Mouse (Mus musculus) stomach, postnatal 0 days (tissue): ENCODE data around the gene Trim25. TPM values are rescaled to one million over a fixed set of nuclear protein-coding genes. Genes with fewer than 3 reads are reported as not detected.

Source experiments
- ATAC-seq: fragments of 200-750 bp; cut with Nextera tagmentation; 2 replicates; pipeline ENCODE4 v1.8.0; 2017; ENCODE audit not compliant: low FRiP score, low TSS enrichment
- DNase-seq: peaks from one replicate; pipeline ENCODE4 v3.0.0-alpha.2; 2016; ENCODE audit warnings: low spot score
- H3K27ac ChIP-seq: fragments of 300-500 bp; sonication (generic); replicated peaks from 2 replicates; pipeline ENCODE4 v1.5.1; 2014; ENCODE audit warnings: mild to moderate bottlenecking, control low read depth
- H3K27me3 ChIP-seq: fragments of 300-500 bp; sonication (generic); 2 replicates; pipeline ENCODE4 v1.6.1; 2014; ENCODE audit warnings: low read length; ENCODE audit not compliant: control insufficient read depth, insufficient read depth
- H3K36me3 ChIP-seq: fragments of 300-500 bp; sonication (generic); 2 replicates; pipeline ENCODE4 v1.6.1; 2014; ENCODE audit warnings: low read length, mixed read lengths; ENCODE audit not compliant: control insufficient read depth, insufficient read depth
- H3K4me1 ChIP-seq: fragments of 300-500 bp; sonication (generic); replicated peaks from 2 replicates; pipeline ENCODE4 v1.6.1; 2014; ENCODE audit warnings: antibody characterized with exemption; ENCODE audit not compliant: control insufficient read depth, insufficient read depth
- H3K4me2 ChIP-seq: fragments of 300-500 bp; sonication (generic); replicated peaks from 2 replicates; pipeline ENCODE4 v1.6.1; 2014; ENCODE audit warnings: low read depth, mild to moderate bottlenecking, control low read depth, moderate library complexity
- H3K4me3 ChIP-seq: fragments of 300-500 bp; sonication (generic); 2 replicates; pipeline ENCODE4 v1.5.1; 2014; ENCODE audit warnings: low read depth, low read length, control low read depth
- H3K9ac ChIP-seq: fragments of 300-500 bp; sonication (generic); 2 replicates; pipeline ENCODE4 v1.6.1; 2014; ENCODE audit warnings: mild to moderate bottlenecking, low read length, control low read depth, mixed read lengths
- H3K9me3 ChIP-seq: fragments of 300-500 bp; sonication (generic); 2 replicates; pipeline ENCODE4 v1.6.1; 2016; ENCODE audit warnings: low read length; ENCODE audit not compliant: control insufficient read depth
- CTCF ChIP-seq: IDR thresholded peaks from 2 replicates; pipeline ENCODE4 v1.5.1; 2016; ENCODE audit warnings: antibody characterized with exemption, low read depth, mild to moderate bottlenecking, moderate library complexity
- EP300 ChIP-seq: optimal IDR thresholded peaks from 2 replicates; pipeline ENCODE3; 2016; ENCODE audit warnings: antibody characterized with exemption
- WGBS: fragments of 180-500 bp; shearing (Covaris S2); extraction: QIAGEN DNeasy Blood & Tissue Kit; methylation state at CpG from one replicate; pipeline ENCODE4 v1.1.7; 2014; 5-methylcytosine and 5-hydroxymethylcytosine counted together
- polyA plus RNA-seq: library from polyadenylated mRNA; unstranded; fragments of >200 nt; fragmentation: Nextera tagmentation; extraction: Ambion mirVana; gene quantifications from 2 replicates; pipeline ENCODE4 v1.2.1, GENCODE M21; 2015

Gene Trim25
- polyA plus RNA-seq, 1 experiment from 2014 or later, result 29.5 TPM

DNA sequence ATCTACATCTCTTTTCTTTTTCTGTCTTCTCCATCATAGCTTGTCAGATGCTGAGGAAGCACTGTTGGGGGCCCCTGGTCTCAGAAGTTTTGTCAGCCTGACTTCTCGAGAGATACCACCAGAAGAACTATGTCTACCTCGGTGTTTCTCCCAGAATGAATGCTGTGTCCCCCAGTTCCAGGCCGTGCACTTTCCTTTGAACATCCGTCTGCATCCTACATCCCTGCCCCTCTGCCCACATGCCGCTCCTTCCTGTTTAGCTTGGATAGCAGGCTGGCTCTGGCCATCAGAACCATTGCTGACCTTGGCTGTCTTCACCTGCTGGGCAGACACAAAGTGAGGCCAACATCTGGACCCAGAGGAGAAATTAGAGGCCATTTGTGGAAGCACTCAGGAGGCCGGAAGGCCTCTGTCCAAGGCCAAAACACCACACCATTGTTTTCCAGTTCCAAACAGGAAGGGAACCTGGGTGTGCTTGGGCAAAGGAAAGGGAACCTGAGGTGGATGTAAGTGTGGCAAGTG is 68.2 kb downstream of the Trim25 start:
- H3K9me3 ChIP-seq, result no peaks in the 10 kb centered on the region

DNA sequence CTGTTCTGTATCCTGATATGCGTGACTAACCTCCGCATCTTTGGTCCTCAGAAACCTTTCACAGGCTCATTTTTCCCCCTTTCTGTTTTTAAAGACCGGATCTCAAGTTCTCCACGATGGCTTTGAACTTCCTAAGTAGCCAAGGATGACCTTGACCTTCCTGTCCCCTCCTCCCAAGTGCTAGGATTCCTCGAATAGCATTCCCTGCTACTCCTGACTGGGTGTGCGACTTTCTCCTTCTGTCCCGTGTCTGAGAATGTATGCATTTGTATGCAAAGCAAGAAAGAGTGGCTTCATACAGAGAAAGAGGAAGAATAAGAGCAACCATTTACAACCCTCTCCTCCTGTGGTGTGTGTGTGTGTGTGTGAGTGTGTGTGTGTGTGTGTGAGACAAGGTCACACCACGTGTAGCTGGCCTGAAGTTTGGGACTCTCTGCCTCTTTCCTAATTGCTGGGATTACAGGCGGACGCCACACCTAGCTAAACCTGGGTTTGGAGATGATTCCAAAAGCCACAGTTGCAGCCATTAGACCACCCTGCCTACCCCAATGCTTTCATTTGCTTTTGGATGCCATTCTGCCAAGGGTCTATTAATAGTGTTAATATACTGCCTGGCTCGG is 68.8 kb downstream of the Trim25 start:
- no peak overlapping the region for H3K9ac ChIP-seq
- H3K36me3 ChIP-seq, result no peaks in the 10 kb centered on the region
- no peaks in the 10 kb centered on the region for H3K9me3 ChIP-seq
- H3K4me1 ChIP-seq, result no peaks in the 10 kb centered on the region
- no peak overlapping the region for H3K4me3 ChIP-seq
- DNase-seq (no peak), ATAC-seq (no peak)
- no peaks in the 10 kb centered on the region for H3K27me3 ChIP-seq
- TF ChIP-seq CTCF, result no peak
- TF ChIP-seq EP300, result no peak
- no peak overlapping the region for H3K4me2 ChIP-seq
- WGBS, result 64% methylated on average over 11 of the region's 11 CpGs
- 0 out of 2 replicates have a peak overlapping the region, but pooled peaks have one; percentile 35 for H3K27ac ChIP-seq

More for the DNA sequence above, 68.2 kb downstream of the Trim25 start:
- H3K27me3 ChIP-seq, result no peaks in the 10 kb centered on the region
- WGBS, result 71% methylated on average over 6 of the region's 6 CpGs
- DNase-seq (no peak), ATAC-seq (no peak)
- 0 out of 2 replicates have a peak overlapping the region, but pooled peaks have one; percentile 35 for H3K27ac ChIP-seq
- no peak overlapping the region for H3K9ac ChIP-seq
- TF ChIP-seq EP300, result no peak
- no peak for TF ChIP-seq CTCF
- no peaks in the 10 kb centered on the region for H3K36me3 ChIP-seq
- H3K4me3 ChIP-seq, result no peak overlapping the region
- H3K4me1 ChIP-seq, result no peaks in the 10 kb centered on the region
- no peak overlapping the region for H3K4me2 ChIP-seq

DNA sequence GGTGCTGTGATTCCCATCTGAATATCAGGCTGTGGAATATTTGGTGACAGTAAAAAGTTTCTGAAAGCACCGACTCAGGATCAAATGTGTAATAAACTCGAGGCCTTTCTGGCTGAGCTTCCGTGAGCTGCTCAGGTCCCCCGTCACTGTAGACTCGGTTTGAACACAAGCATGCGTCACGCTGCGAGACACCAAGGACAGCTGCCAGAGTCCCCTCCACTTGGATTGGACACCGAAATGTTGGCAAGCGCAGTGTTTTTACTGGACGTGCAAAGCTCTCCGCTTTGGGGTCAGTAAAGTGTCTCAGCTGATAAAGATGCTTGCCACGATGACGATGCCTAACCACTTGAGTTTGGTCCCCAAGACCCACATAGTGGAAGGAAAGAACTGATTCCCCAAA is 69.5 kb downstream of the Trim25 start:
- Histone ChIP-seq H3K9me3 (no peaks in the 10 kb centered on the region), H3K27me3 (no peaks in the 10 kb centered on the region), H3K4me2 (no peak overlapping the region), H3K36me3 (no peaks in the 10 kb centered on the region), H3K4me3 (no peak overlapping the region), H3K27ac (no peak overlapping the region), H3K9ac (no peak overlapping the region), H3K4me1 (no peaks in the 10 kb centered on the region)
- TF ChIP-seq EP300, result no peak
- no peak for TF ChIP-seq CTCF
- DNase-seq, result no peak
- no peak for ATAC-seq
- 89% methylated on average over 14 of the region's 14 CpGs for WGBS

DNA sequence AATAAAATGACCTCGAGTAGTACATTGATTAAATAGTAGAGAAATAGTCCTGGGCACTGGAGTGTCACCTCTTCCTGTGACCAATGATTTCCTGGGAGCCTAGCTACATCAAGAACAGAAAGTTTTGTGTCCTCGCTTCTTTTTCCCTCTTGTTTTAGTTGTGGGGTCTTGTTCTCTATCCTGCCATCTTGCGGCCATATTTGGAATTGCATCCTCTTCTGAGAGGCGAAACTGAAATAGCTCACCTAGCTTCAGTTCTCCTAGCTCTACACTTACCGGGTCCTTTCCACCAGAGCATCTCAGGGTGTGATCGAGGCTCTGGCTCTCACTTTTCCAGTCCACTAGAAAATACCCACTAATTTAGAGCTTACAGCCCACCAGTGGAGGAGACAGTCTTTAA is 70.1 kb downstream of the Trim25 start:
- ATAC-seq (no peak), DNase-seq (peak; percentile 57)
- Histone ChIP-seq H3K9me3 (no peaks in the 10 kb centered on the region), H3K27ac (no peak overlapping the region), H3K36me3 (no peaks in the 10 kb centered on the region), H3K27me3 (no peaks in the 10 kb centered on the region), H3K4me3 (no peak overlapping the region), H3K9ac (no peak overlapping the region), H3K4me2 (no peak overlapping the region), H3K4me1 (no peaks in the 10 kb centered on the region)
- TF ChIP-seq EP300 (no peak), CTCF (peak; percentile 85)
- WGBS, result 20% methylated on average over 6 of the region's 6 CpGs

Other genes starting within 250 kb of the Trim25 start
- gene Akap1, start 134.8 kb upstream of the Trim25 start, polyA plus RNA-seq, result 14.4 and 16.6 TPM in 2 replicates
- gene Scpep1, start 43.9 kb upstream of the Trim25 start, polyA plus RNA-seq, result 67.2 and 67.8 TPM in 2 replicates
- gene Elobl, start 32.4 kb upstream of the Trim25 start, polyA plus RNA-seq, result not detected in 2 replicates
- gene Coil, start 29.1 kb upstream of the Trim25 start, polyA plus RNA-seq, result 5.9 and 6.2 TPM in 2 replicates
- gene Dgke, start 67.5 kb downstream of the Trim25 start, polyA plus RNA-seq, result 1.9 and 2.2 TPM in 2 replicates
- gene Gm525, start 74.5 kb downstream of the Trim25 start, polyA plus RNA-seq, result 0.68 and 1.7 TPM in 2 replicates